Mouse (Mus musculus): ENCODE results near the gene Mettl1. TPM values are rescaled to one million over a fixed set of nuclear protein-coding genes. Genes with fewer than 3 reads are reported as not detected.

Mettl1 gene
- polyA plus RNA-seq, 1 experiment = 3.1 TPM

DNA sequence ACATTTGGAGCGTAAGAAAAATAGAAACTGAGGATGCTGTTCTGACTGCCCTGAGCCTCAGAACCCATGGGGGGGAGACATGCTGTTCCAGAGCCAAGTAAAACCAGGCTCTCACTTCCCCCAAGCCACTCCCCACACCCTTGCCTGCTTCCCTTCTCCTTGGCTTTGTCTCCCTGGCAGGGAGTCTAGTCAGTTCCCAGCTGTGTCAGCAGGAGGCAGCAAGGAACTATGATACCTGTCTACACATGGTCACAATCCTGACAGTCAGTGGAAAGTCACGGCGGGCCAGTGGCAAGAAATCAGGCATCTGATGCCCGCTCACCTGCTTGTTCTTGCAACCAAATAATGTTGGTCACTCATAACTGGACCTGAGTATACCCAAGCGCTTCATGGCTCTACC is 24.7 kb upstream of the Mettl1 start:
- H3K4me1 ChIP-seq (ENCODE audit: control insufficient read depth, insufficient read depth, low read length) = no peaks in the 10 kb centered on the region
- H3K27ac ChIP-seq (ENCODE audit: insufficient read depth, low read depth, low read length) = no peak overlapping the region
- TF ChIP-seq CTCF (IDR thresholded peaks at IDR 0.05; ENCODE audit: low read depth, low read length) = no peak
- TF ChIP-seq POLR2A (IDR thresholded peaks at IDR 0.05; ENCODE audit: borderline replicate concordance, low read depth, low read length) = no peak
- no peak overlapping the region for H3K4me3 ChIP-seq (ENCODE audit: insufficient read depth, low read length)

DNA sequence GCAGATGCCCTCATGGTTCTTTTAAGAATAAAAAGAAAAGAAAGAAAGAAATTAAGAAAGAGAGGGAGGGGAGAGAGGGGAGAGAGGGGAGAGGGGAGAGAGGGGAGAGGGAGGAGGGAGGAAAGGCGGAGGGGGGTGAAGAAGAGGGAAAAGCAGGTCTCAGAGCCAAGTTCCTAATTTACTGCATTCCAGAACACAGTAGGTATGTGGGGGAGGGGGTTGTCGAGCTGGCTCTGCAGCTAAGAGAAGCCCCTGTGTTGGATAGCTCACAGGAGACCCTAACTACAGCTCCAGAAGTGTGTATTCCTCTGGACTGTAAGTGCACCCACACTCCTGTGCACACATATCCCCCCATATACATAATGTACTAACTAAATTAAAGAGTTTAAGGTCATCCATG is 24.1 kb upstream of the Mettl1 start:
- Histone ChIP-seq H3K4me1 (ENCODE audit: control insufficient read depth, insufficient read depth, low read length) (no peaks in the 10 kb centered on the region), H3K27ac (ENCODE audit: insufficient read depth, low read depth, low read length) (no peak overlapping the region), H3K4me3 (ENCODE audit: insufficient read depth, low read length) (no peak overlapping the region)
- TF ChIP-seq POLR2A (IDR thresholded peaks at IDR 0.05; ENCODE audit: borderline replicate concordance, low read depth, low read length) = no peak
- no peak for TF ChIP-seq CTCF (IDR thresholded peaks at IDR 0.05; ENCODE audit: low read depth, low read length)

GRCm38 (mm10) chr10:127018422-127018821 is 22.8 kb upstream of the Mettl1 start:
- no peak overlapping the region for H3K27ac ChIP-seq (ENCODE audit: insufficient read depth, low read depth, low read length)
- no peak overlapping the region for H3K4me3 ChIP-seq (ENCODE audit: insufficient read depth, low read length)
- TF ChIP-seq POLR2A (IDR thresholded peaks at IDR 0.05; ENCODE audit: borderline replicate concordance, low read depth, low read length) = no peak
- no peak for TF ChIP-seq CTCF (IDR thresholded peaks at IDR 0.05; ENCODE audit: low read depth, low read length)
- no peaks in the 10 kb centered on the region for H3K4me1 ChIP-seq (ENCODE audit: control insufficient read depth, insufficient read depth, low read length)

GRCm38 (mm10) chr10:127030336-127031296 is 10.6 kb upstream of the Mettl1 start, which contains the start of gene Tsfm:
Gene Tsfm, minus strand, starts transcription at chr10:127030840.
- Histone ChIP-seq H3K4me3 (ENCODE audit: insufficient read depth, low read length) (peak within 1 kb of the TSS; percentile 95), H3K27ac (ENCODE audit: insufficient read depth, low read depth, low read length) (peak within 1 kb of the TSS; percentile 52), H3K4me1 (ENCODE audit: control insufficient read depth, insufficient read depth, low read length) (no peaks in the 10 kb centered on the region)
- TF ChIP-seq CTCF (IDR thresholded peaks at IDR 0.05; ENCODE audit: low read depth, low read length) = peak; percentile 86
- TF ChIP-seq POLR2A (IDR thresholded peaks at IDR 0.05; ENCODE audit: borderline replicate concordance, low read depth, low read length) = no peak; the same call in 1 of the 2 replicates

DNA sequence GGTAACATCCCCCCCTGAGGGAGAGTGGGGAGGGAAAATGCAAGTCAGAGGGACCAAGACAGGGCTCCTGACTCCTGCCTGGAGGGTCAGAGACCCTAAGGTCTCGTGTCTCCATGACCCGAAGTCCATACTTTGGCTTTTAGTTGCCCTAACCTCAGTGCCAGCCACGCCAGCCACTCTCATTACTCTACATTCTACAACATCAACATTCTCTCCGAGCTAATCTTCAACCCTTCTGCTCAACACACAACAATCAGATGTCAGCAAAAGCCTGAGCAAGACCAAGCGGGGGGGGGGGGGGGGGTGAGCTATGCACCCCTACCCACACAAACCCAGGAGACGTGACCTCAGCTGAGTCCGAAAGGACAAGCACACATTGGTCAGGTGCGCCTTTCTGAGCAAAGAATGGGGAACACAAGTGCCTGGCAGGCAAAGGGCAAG is 7.9 kb upstream of the Mettl1 start:
- H3K4me3 ChIP-seq (ENCODE audit: insufficient read depth, low read length) = no peak overlapping the region
- no peak overlapping the region for H3K27ac ChIP-seq (ENCODE audit: insufficient read depth, low read depth, low read length)
- TF ChIP-seq POLR2A (IDR thresholded peaks at IDR 0.05; ENCODE audit: borderline replicate concordance, low read depth, low read length) (no peak), CTCF (IDR thresholded peaks at IDR 0.05; ENCODE audit: low read depth, low read length) (no peak)
- H3K4me1 ChIP-seq (ENCODE audit: control insufficient read depth, insufficient read depth, low read length) = no peaks in the 10 kb centered on the region

GRCm38 (mm10) chr10:127036273-127036672 is 4.9 kb upstream of the Mettl1 start:
- Histone ChIP-seq H3K4me3 (ENCODE audit: insufficient read depth, low read length) (no peak overlapping the region), H3K27ac (ENCODE audit: insufficient read depth, low read depth, low read length) (no peak overlapping the region), H3K4me1 (ENCODE audit: control insufficient read depth, insufficient read depth, low read length) (no peaks in the 10 kb centered on the region)
- TF ChIP-seq POLR2A (IDR thresholded peaks at IDR 0.05; ENCODE audit: borderline replicate concordance, low read depth, low read length) = no peak
- no peak for TF ChIP-seq CTCF (IDR thresholded peaks at IDR 0.05; ENCODE audit: low read depth, low read length)

DNA sequence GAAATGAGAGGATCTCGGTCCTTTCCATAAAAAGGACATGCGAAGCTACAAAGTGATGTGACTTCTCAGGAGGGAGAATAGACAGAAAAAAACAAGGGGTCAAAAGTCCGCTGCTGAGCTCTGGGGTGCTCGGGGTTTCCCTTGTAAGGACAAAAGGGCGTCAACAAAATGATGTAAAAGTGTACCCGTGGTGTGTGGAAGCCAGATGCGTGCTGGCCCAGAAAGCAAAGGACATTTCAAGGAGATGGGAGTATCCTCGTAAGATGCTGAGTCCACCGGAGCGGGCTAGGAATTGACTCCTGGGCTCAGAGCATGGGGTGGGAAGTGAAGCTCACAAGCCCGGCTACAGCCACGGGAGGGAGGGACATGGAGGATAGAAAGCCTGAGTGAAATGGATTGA is 3.6 kb upstream of the Mettl1 start:
- TF ChIP-seq POLR2A (IDR thresholded peaks at IDR 0.05; ENCODE audit: borderline replicate concordance, low read depth, low read length) (no peak), CTCF (IDR thresholded peaks at IDR 0.05; ENCODE audit: low read depth, low read length) (no peak)
- Histone ChIP-seq H3K4me3 (ENCODE audit: insufficient read depth, low read length) (no peak overlapping the region), H3K27ac (ENCODE audit: insufficient read depth, low read depth, low read length) (no peak overlapping the region), H3K4me1 (ENCODE audit: control insufficient read depth, insufficient read depth, low read length) (peaks cover 3% of the 10 kb centered on the region; the same call in 1 of the 2 replicates)

- H3K27ac ChIP-seq (ENCODE audit: insufficient read depth, low read depth, low read length) = no peak overlapping the region
- no peak for TF ChIP-seq CTCF (IDR thresholded peaks at IDR 0.05; ENCODE audit: low read depth, low read length)
- no peak for TF ChIP-seq POLR2A (IDR thresholded peaks at IDR 0.05; ENCODE audit: borderline replicate concordance, low read depth, low read length)
- peaks cover 9% of the 10 kb centered on the region for H3K4me1 ChIP-seq (ENCODE audit: control insufficient read depth, insufficient read depth, low read length)
- peak overlapping the region; percentile 99 for H3K4me3 ChIP-seq (ENCODE audit: insufficient read depth, low read length)
Measured at GRCm38 (mm10) chr10:127040569-127041214, 522 bp upstream of the Mettl1 start.

DNA sequence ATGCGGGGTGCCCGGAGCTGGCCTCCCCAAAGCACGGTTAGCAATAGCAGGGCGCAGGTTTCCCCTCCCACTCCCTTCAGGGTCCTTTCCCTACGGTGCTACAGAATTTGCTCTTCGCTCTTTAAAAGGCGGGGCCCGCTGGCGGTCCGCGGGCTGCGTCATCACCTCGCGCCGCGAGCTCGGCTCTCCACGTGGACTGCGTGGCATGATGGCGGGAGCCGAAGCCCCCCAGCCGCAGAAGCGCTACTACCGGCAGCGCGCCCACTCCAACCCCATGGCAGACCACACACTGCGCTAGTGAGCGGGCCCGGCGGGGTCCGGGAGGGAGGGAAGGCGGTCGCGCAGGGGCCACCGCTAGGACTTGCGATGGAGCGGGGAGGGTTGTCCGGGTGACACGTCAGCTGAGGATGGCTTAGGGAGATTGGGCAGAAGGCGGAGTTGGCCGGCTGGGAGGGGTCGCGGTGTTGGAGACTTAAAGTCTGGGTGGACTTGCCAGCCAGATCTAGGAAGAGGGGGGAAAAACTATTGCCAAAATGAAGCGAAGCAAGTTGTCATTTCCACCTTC is 642 bp downstream of the Mettl1 start:
- TF ChIP-seq POLR2A (IDR thresholded peaks at IDR 0.05; ENCODE audit: borderline replicate concordance, low read depth, low read length) = no peak
- no peak for TF ChIP-seq CTCF (IDR thresholded peaks at IDR 0.05; ENCODE audit: low read depth, low read length)
- H3K4me3 ChIP-seq (ENCODE audit: insufficient read depth, low read length) = peak overlapping the region; percentile 99
- peaks cover 9% of the 10 kb centered on the region for H3K4me1 ChIP-seq (ENCODE audit: control insufficient read depth, insufficient read depth, low read length)
- H3K27ac ChIP-seq (ENCODE audit: insufficient read depth, low read depth, low read length) = peak overlapping the region; percentile 36; the same call in 1 of the 2 replicates
